Mouse (Mus musculus) thymus, adult 2 months (tissue): Measurements from ENCODE around the gene A330070K13Rik. TPM values are rescaled to one million over a fixed set of nuclear protein-coding genes. Genes with fewer than 3 reads are reported as not detected.

Source experiments
- DNase-seq: peaks from one replicate; pipeline ENCODE4 v3.0.0; 2021
- H3K27ac ChIP-seq: fragments of 200-500 bp; 2 replicates; pipeline ENCODE4 v1.5.1; 2012; ENCODE audit warnings: low read length, control low read depth; ENCODE audit not compliant: control insufficient read depth, insufficient read depth
- H3K27me3 ChIP-seq: fragments of 200-500 bp; 2 replicates; pipeline ENCODE4 v1.6.1; 2012; ENCODE audit warnings: mild to moderate bottlenecking, low read length, moderate library complexity, mixed read lengths; ENCODE audit not compliant: control insufficient read depth, insufficient read depth
- H3K36me3 ChIP-seq: fragments of 200-500 bp; 2 replicates; pipeline ENCODE4 v1.6.1; 2012; ENCODE audit warnings: mild to moderate bottlenecking, low read length, moderate library complexity; ENCODE audit not compliant: control insufficient read depth, insufficient read depth
- H3K4me1 ChIP-seq: fragments of 200-500 bp; replicated peaks from 2 replicates; pipeline ENCODE4 v1.6.1; 2012; ENCODE audit warnings: low read length; ENCODE audit not compliant: control insufficient read depth, insufficient read depth
- H3K4me3 ChIP-seq: fragments of 200-500 bp; 2 replicates; pipeline ENCODE4 v1.5.1; 2012; ENCODE audit warnings: mild to moderate bottlenecking, low read length, control low read depth, moderate library complexity; ENCODE audit not compliant: control insufficient read depth, insufficient read depth
- CTCF ChIP-seq: fragments of 200-500 bp; IDR thresholded peaks from 2 replicates; pipeline ENCODE4 v1.5.1; 2012; ENCODE audit warnings: mild to moderate bottlenecking, control low read depth, low read length, moderate library complexity, borderline replicate concordance; ENCODE audit not compliant: control insufficient read depth, poor library complexity, insufficient read depth; ENCODE audit errors: extremely low read depth
- POLR2A ChIP-seq: fragments of 200-500 bp; IDR thresholded peaks from 2 replicates; pipeline ENCODE4 v1.6.1; 2012; ENCODE audit warnings: mild to moderate bottlenecking, low read length, control low read depth, moderate library complexity; ENCODE audit not compliant: control insufficient read depth, poor library complexity, insufficient read depth; ENCODE audit errors: extremely low read depth
- WGBS: fragments of 180-500 bp; shearing (Covaris S2); methylation state at CpG from one replicate; pipeline ENCODE4 v1.1.7; 2018; 5-methylcytosine and 5-hydroxymethylcytosine counted together
- polyA plus RNA-seq: library from polyadenylated mRNA; depleted of rRNA; stranded (reverse); fragments of >200 nt; gene quantifications from 2 replicates; pipeline ENCODE4 v1.2.3, GENCODE M21; 2012

A330070K13Rik gene
- polyA plus RNA-seq, 1 experiment: not detected

DNA sequence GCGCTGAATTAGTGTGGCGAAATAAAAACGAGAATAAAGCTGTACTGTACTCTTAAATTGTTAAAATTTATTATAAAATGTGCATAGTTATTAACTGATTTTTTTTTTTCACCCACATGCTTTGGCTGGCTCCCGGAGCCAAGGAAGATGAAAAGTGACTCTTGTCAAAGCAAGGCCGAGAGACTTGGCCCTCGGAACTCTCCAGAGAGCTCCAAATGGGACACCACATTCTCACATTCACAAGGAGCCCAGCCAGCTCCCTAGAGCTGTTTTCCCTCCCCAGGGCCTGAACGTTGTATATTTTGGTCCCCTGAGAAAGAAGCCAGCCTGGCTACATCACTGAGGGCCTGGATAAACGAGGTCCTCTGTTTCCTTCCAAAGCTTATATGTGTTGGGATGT lies 10.0 kb upstream of the A330070K13Rik start:
- WGBS: 82% methylated on average over 8 of the region's 8 CpGs
- Histone ChIP-seq H3K4me1 (no peaks in the 10 kb centered on the region), H3K4me3 (no peak overlapping the region), H3K27ac (no peak overlapping the region), H3K36me3 (no peaks in the 10 kb centered on the region), H3K27me3 (no peaks in the 10 kb centered on the region)
- DNase-seq: no peak
- TF ChIP-seq POLR2A (no peak), CTCF (no peak)

DNA sequence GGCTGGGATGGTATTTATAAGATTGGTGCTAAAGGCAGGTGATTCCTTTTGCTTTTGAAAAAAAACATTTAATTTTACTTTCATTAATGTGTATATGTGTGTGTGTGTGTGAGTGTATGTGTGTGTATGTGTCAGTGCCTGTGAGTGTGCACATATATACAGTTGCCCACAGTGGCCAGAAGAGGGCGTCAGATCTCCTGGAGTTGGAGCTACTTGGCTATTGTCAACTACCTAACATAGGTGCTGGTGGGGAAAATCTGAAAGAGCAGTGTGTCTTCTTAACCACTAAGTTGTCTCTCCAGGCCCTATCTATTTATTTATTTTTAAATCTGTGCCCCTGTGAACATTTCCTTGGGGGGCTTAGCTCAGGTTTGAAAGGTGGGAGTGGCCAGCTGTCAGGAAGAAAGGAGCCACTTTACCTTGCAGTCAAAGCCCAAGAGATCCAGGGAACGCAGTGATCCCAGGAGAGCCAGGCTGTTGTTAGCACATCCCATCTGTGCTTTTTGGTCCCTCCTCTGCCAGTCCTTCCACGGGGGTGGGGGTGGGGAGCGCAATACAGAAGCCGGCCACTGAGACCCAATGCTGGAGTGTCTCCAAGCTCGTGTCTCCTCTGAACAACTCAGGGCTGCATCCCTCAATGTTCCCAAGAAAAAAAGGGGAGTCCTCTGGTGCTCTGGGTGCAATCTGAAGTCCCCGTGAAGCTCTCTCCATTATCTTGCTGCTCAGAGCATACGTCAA lies 9.4 kb upstream of the A330070K13Rik start:
- no peak overlapping the region for H3K4me3 ChIP-seq
- WGBS: 67% methylated on average over 8 of the region's 8 CpGs

DNA sequence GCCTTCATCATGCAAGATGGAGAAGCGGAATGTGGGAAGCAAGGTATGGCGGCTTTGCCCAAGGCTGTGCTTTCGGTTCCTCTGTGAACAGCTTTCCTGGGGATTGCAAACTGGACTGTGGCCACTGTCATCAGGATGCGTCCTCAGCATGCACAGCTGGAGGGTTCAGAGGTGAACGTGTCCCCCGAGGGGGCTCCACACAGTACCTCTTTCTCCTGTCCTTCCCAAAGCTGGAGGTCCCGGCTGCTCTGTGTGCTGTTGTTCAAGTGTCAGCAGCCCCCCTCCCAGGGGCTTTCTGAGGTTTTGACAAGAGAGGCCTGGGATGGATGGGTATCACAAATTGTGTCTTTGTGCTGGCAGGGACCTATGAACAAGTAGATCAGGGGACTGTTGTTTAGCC lies 2.0 kb upstream of the A330070K13Rik start:
- no peaks in the 10 kb centered on the region for H3K27me3 ChIP-seq
- 90% methylated on average over 7 of the region's 7 CpGs for WGBS
- DNase-seq: no peak
- no peak overlapping the region for H3K27ac ChIP-seq
- H3K4me3 ChIP-seq: no peak overlapping the region
- no peaks in the 10 kb centered on the region for H3K4me1 ChIP-seq
- no peak for TF ChIP-seq POLR2A
- no peak for TF ChIP-seq CTCF
- no peaks in the 10 kb centered on the region for H3K36me3 ChIP-seq

More for the DNA sequence above, 9.4 kb upstream of the A330070K13Rik start:
- H3K27ac ChIP-seq: no peak overlapping the region
- TF ChIP-seq CTCF (no peak), POLR2A (no peak)
- no peaks in the 10 kb centered on the region for H3K4me1 ChIP-seq
- H3K36me3 ChIP-seq: no peaks in the 10 kb centered on the region
- no peak for DNase-seq
- no peaks in the 10 kb centered on the region for H3K27me3 ChIP-seq

DNA sequence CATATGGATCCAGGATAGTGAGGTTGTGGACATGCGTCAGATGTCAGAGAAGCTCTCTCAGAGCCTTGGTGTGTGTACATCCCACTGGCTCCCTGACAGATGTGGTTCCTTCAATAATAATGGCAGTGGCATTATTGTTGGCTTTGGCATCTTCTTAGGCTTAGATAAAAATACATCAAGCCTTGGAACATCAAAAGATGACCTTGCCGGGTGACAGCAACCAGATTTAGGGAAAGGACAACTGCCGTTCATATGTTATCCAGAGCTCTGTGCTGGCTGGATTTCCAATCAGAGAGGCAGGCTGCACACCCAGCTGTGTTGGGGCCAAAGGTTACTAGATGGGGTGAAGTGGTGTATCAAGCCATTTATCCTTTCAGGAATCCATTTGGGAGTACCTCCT lies 9.0 kb downstream of the A330070K13Rik start:
- no peaks in the 10 kb centered on the region for H3K27me3 ChIP-seq
- no peaks in the 10 kb centered on the region for H3K4me1 ChIP-seq
- no peak overlapping the region for H3K27ac ChIP-seq
- TF ChIP-seq CTCF (no peak), POLR2A (no peak)
- DNase-seq: no peak
- H3K36me3 ChIP-seq: no peaks in the 10 kb centered on the region
- no peak overlapping the region for H3K4me3 ChIP-seq
- WGBS: 96% methylated on average over 3 of the region's 3 CpGs

DNA sequence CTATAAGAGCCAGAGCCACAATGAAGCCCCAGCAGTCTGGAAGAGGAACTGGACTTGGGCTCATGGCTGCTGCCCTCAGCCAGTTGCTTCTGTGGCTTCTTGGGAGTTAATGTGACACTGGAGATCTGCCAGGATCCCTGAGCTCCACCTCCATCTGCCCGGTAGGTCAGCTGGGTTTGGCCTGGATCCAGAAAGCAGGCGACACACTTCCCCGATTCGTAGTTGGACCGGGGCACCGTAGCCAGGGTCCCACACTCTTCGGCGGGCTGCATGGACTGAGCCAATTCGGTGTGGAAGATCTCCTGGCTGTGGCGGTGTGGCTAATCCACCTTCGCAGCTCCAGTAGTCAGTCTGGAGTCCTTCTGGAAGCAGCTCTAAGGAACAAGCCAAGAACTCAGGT lies 15.2 kb downstream of the A330070K13Rik start, which contains the start of gene Caln1:
Gene Caln1 (plus strand): TSS at position 219 of the 400 bp plus-strand sequence.
- Histone ChIP-seq H3K36me3 (no peaks in the 10 kb centered on the region), H3K27me3 (no peaks in the 10 kb centered on the region), H3K4me3 (no peak within 1 kb of the TSS), H3K27ac (no peak within 1 kb of the TSS), H3K4me1 (no peaks in the 10 kb centered on the region)
- no peak for DNase-seq
- WGBS: 79% methylated on average over 11 of the region's 11 CpGs
- TF ChIP-seq CTCF (no peak), POLR2A (no peak)

DNA sequence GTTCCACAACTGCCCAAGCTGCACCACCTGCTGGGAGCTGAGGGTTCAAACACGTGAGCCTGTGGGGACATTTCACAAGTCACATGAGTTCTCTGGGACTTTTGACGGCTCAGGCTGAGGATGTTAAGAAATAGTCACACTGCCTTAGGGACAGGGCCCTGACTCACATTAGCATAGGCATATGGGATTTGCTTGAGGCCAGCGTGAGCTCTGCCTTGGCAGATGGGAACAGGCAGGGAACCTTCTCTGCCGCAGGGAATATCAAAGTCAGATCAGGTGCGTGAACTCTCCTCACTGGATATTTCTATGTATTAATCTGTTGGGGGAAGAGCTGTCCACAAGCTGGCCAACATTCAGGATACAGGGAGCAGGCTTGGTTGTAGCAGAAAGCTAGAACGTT lies 16.2 kb downstream of the A330070K13Rik start:
- no peaks in the 10 kb centered on the region for H3K36me3 ChIP-seq
- WGBS: 87% methylated on average over 6 of the region's 6 CpGs
- no peaks in the 10 kb centered on the region for H3K4me1 ChIP-seq
- TF ChIP-seq POLR2A: no peak
- TF ChIP-seq CTCF: no peak
- no peak overlapping the region for H3K27ac ChIP-seq
- no peak overlapping the region for H3K4me3 ChIP-seq
- no peak for DNase-seq
- H3K27me3 ChIP-seq: no peaks in the 10 kb centered on the region

DNA sequence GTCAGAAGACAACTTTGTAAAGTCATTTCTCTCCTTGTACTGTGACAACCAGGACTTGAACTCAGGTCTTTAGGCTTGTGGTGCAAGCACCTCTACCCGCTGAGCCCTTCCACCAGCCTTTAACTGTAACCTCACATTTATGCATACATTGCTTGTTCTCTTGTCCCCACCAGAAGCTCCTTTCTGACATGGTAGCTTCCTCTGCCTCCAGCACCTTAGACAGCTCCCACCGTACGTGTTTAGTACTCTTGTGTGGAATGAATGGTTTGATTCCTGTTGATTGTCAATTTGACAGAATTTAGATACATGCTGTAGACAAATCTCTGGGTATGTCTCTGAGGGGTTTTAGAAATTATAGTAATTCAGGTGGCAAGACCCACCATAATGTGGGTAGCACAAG lies 20.7 kb downstream of the A330070K13Rik start:
- no peak overlapping the region for H3K27ac ChIP-seq

More for the DNA sequence above, 20.7 kb downstream of the A330070K13Rik start:
- no peak for DNase-seq
- Histone ChIP-seq H3K4me1 (no peaks in the 10 kb centered on the region), H3K27me3 (no peaks in the 10 kb centered on the region), H3K36me3 (no peaks in the 10 kb centered on the region), H3K4me3 (no peak overlapping the region)
- WGBS: 46% methylated on average over 3 of the region's 3 CpGs
- TF ChIP-seq POLR2A (no peak), CTCF (no peak)
